Mouse (Mus musculus) E14TG2a.4 (cell line): ENCODE measurements around the gene Cir1.

ENCODE experiments used
- CTCF ChIP-seq: conservative IDR thresholded peaks from 2 replicates; pipeline ENCODE4 v1.5.1; 2014; ENCODE audit warnings: low read length
- NANOG ChIP-seq: IDR thresholded peaks from 2 replicates; pipeline ENCODE4 v1.6.1; 2014; ENCODE audit warnings: borderline replicate concordance, low read length, mixed read lengths

DNA sequence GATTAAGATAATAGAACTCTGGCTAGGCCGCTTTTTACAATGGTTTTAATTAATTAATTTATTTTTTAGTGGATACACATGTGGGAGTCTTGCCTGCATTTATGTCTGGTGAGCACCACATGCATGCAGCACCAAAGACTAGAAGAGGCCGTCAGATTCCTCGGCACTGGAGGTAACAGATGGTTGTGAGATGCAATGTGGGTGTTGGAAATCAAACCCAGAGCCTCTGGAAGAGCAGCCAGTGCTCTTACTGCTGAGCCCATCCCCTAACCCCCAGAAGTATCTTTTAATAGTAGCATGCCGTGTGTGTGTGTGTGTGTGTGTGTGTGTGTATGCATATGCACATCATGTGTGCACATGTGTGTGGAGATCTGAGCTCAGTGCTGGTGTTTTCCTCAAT is 32.7 kb upstream of the Cir1 start:
- no peak for TF ChIP-seq CTCF
- no peak for TF ChIP-seq NANOG
